Mouse (Mus musculus) erythroblast, embryonic 14.5 days (primary cell): ENCODE measurements around the gene Sf3a1. TPM values are rescaled to one million over a fixed set of nuclear protein-coding genes. Genes with fewer than 3 reads are reported as not detected.

Source experiments
- H3K27me3 ChIP-seq: 2 replicates; pipeline ENCODE4 v1.6.1; 2012; ENCODE audit warnings: inconsistent platforms; ENCODE audit not compliant: control insufficient read depth
- H3K36me3 ChIP-seq: 2 replicates; pipeline ENCODE4 v1.6.1; 2012; ENCODE audit warnings: mild to moderate bottlenecking, inconsistent platforms; ENCODE audit not compliant: control insufficient read depth
- H3K4me1 ChIP-seq: 2 replicates; pipeline ENCODE4 v1.6.1; 2012; ENCODE audit warnings: inconsistent platforms; ENCODE audit not compliant: control insufficient read depth
- H3K4me3 ChIP-seq: replicated peaks from 2 replicates; pipeline ENCODE3; 2012; ENCODE audit warnings: moderate library complexity, mild to moderate bottlenecking, inconsistent platforms
- H3K9me3 ChIP-seq: 2 replicates; pipeline ENCODE4 v1.6.1; 2012; ENCODE audit warnings: low read length, inconsistent platforms, mixed read lengths; ENCODE audit not compliant: control insufficient read depth
- GATA1 ChIP-seq: IDR thresholded peaks from 2 replicates; pipeline ENCODE4 v1.6.1; 2012; ENCODE audit warnings: low read length, inconsistent platforms, mixed read lengths
- TAL1 ChIP-seq: IDR thresholded peaks from 3 replicates; pipeline ENCODE4 v1.6.1; 2012; ENCODE audit warnings: low read length, inconsistent platforms, mixed read lengths
- polyA plus RNA-seq: library from polyadenylated mRNA; stranded (reverse); fragments of >175 nt; gene quantifications from 2 replicates; pipeline ENCODE4 v1.2.3, GENCODE M21; 2012

Sf3a1 gene
- polyA plus RNA-seq, 1 experiment = 6.6 TPM

- peaks cover 7% of the 10 kb centered on the region for H3K4me1 ChIP-seq
- H3K36me3 ChIP-seq = peaks cover 48% of the 10 kb centered on the region
- no peak overlapping the region for H3K4me3 ChIP-seq
- no peak for TF ChIP-seq TAL1
- TF ChIP-seq GATA1 = no peak
- H3K27me3 ChIP-seq = no peaks in the 10 kb centered on the region
- no peaks in the 10 kb centered on the region for H3K9me3 ChIP-seq
Observed at GRCm38 (mm10) chr11:4205951-4206350, 45.8 kb downstream of the Sf3a1 start.

- TF ChIP-seq GATA1 (no peak), TAL1 (no peak)
- no peaks in the 10 kb centered on the region for H3K27me3 ChIP-seq
- H3K9me3 ChIP-seq = no peaks in the 10 kb centered on the region
- H3K4me1 ChIP-seq = peaks cover 7% of the 10 kb centered on the region
- no peak overlapping the region for H3K4me3 ChIP-seq
- H3K36me3 ChIP-seq = peaks cover 50% of the 10 kb centered on the region
Observed at GRCm38 (mm10) chr11:4206563-4206962, 46.4 kb downstream of the Sf3a1 start.

- no peak for TF ChIP-seq TAL1
- TF ChIP-seq GATA1 = no peak
- Histone ChIP-seq H3K9me3 (no peaks in the 10 kb centered on the region), H3K4me3 (no peak overlapping the region), H3K36me3 (peaks cover 59% of the 10 kb centered on the region), H3K4me1 (peaks cover 7% of the 10 kb centered on the region), H3K27me3 (no peaks in the 10 kb centered on the region)
Observed at GRCm38 (mm10) chr11:4207655-4208054, 47.5 kb downstream of the Sf3a1 start.

GRCm38 (mm10) chr11:4209556-4209955 is 49.4 kb downstream of the Sf3a1 start:
- Histone ChIP-seq H3K36me3 (peaks cover 78% of the 10 kb centered on the region), H3K4me1 (no peaks in the 10 kb centered on the region), H3K27me3 (no peaks in the 10 kb centered on the region), H3K9me3 (no peaks in the 10 kb centered on the region), H3K4me3 (no peak overlapping the region)
- TF ChIP-seq TAL1 (no peak), GATA1 (no peak)

- TF ChIP-seq GATA1 (no peak), TAL1 (no peak)
- Histone ChIP-seq H3K4me3 (no peak overlapping the region), H3K27me3 (no peaks in the 10 kb centered on the region), H3K9me3 (no peaks in the 10 kb centered on the region), H3K36me3 (peaks cover 85% of the 10 kb centered on the region), H3K4me1 (no peaks in the 10 kb centered on the region)
Observed at GRCm38 (mm10) chr11:4210786-4211185, 50.6 kb downstream of the Sf3a1 start.

GRCm38 (mm10) chr11:4213107-4213506 is 53.0 kb downstream of the Sf3a1 start:
- Histone ChIP-seq H3K27me3 (peaks cover under 1% of the 10 kb centered on the region; the same call in 1 of the 2 replicates), H3K4me3 (no peak overlapping the region), H3K9me3 (no peaks in the 10 kb centered on the region), H3K4me1 (peaks cover 15% of the 10 kb centered on the region), H3K36me3 (peaks cover 75% of the 10 kb centered on the region)
- TF ChIP-seq TAL1 = no peak
- TF ChIP-seq GATA1 = no peak

GRCm38 (mm10) chr11:4214572-4214971 is 54.4 kb downstream of the Sf3a1 start:
- no peak overlapping the region for H3K4me3 ChIP-seq
- no peaks in the 10 kb centered on the region for H3K9me3 ChIP-seq
- peaks cover 30% of the 10 kb centered on the region for H3K4me1 ChIP-seq
- peaks cover 15% of the 10 kb centered on the region for H3K27me3 ChIP-seq
- no peak for TF ChIP-seq TAL1
- TF ChIP-seq GATA1 = no peak
- H3K36me3 ChIP-seq = peaks cover 62% of the 10 kb centered on the region

GRCm38 (mm10) chr11:4215061-4215460 is 54.9 kb downstream of the Sf3a1 start:
- H3K36me3 ChIP-seq = peaks cover 58% of the 10 kb centered on the region
- H3K27me3 ChIP-seq = peaks cover 20% of the 10 kb centered on the region
- peaks cover 33% of the 10 kb centered on the region for H3K4me1 ChIP-seq
- H3K9me3 ChIP-seq = no peaks in the 10 kb centered on the region
- no peak overlapping the region for H3K4me3 ChIP-seq
- no peak for TF ChIP-seq TAL1
- no peak for TF ChIP-seq GATA1

GRCm38 (mm10) chr11:4216248-4217000 is 56.3 kb downstream of the Sf3a1 start:
- H3K4me3 ChIP-seq = no peak overlapping the region
- H3K4me1 ChIP-seq = peaks cover 47% of the 10 kb centered on the region
- peaks cover 49% of the 10 kb centered on the region for H3K36me3 ChIP-seq
- peaks cover 23% of the 10 kb centered on the region for H3K27me3 ChIP-seq
- H3K9me3 ChIP-seq = no peaks in the 10 kb centered on the region
- no peak for TF ChIP-seq TAL1
- TF ChIP-seq GATA1 = no peak
